Mouse (Mus musculus): ENCODE measurements around the gene Myadm. TPM values are rescaled to one million over a fixed set of nuclear protein-coding genes. Genes with fewer than 3 reads are reported as not detected.
"Not testable (repeated sequence)": the region's sequence is repeated elsewhere in the genome, so short reads cannot be mapped to it uniquely, and the experiment has no call there.

Gene Myadm
- polyA plus RNA-seq, 1 experiment from 2014 or later = 220 TPM

- Histone ChIP-seq H3K4me1 (ENCODE audit: control insufficient read depth in 2 of 2, insufficient read depth in 2 of 2, low read length in 2 of 2) (peaks cover 4 to 6% of the 10 kb centered on the region in 2 experiments; a peak in 3 of 4 replicates), H3K27me3 (ENCODE audit: control insufficient read depth, insufficient read depth, low read length) (no peaks in the 10 kb centered on the region), H3K4me3 (ENCODE audit: control insufficient read depth in 1 of 2, insufficient read depth in 1 of 2, low read depth in 1 of 2, low read length in 2 of 2) (no peak overlapping the region), H3K27ac (replicated peaks in 1 of 2; ENCODE audit: control insufficient read depth in 1 of 2, insufficient read depth in 1 of 2, low read depth in 2 of 2, low read length in 2 of 2) (no peak overlapping the region), H3K4me2 (ENCODE audit: low read length) (no peak overlapping the region), H3K9me3 (ENCODE audit: control insufficient read depth, low read length) (no peaks in the 10 kb centered on the region), H3K36me3 (ENCODE audit: control insufficient read depth, insufficient read depth, low read length) (no peaks in the 10 kb centered on the region), H3K9ac (ENCODE audit: low read length) (no peak overlapping the region)
- ATAC-seq (ENCODE audit: insufficient number of reproducible peaks, insufficient read depth, low FRiP score, low read depth) = no peak
- 63% methylated on average over 3 of the region's 3 CpGs for WGBS
These were observed 21.6 kb upstream of the Myadm start for GRCm38 (mm10) chr7:3267261-3267660.

GRCm38 (mm10) chr7:3267888-3268287, 21.0 kb upstream of the Myadm start:
- Histone ChIP-seq H3K4me1 (ENCODE audit: control insufficient read depth in 2 of 2, insufficient read depth in 2 of 2, low read length in 2 of 2) (peaks cover 4 to 6% of the 10 kb centered on the region in 2 experiments; a peak in 3 of 4 replicates), H3K4me3 (ENCODE audit: control insufficient read depth in 1 of 2, insufficient read depth in 1 of 2, low read depth in 1 of 2, low read length in 2 of 2) (no peak overlapping the region), H3K9ac (ENCODE audit: low read length) (no peak overlapping the region), H3K27me3 (ENCODE audit: control insufficient read depth, insufficient read depth, low read length) (no peaks in the 10 kb centered on the region), H3K4me2 (ENCODE audit: low read length) (no peak overlapping the region), H3K9me3 (ENCODE audit: control insufficient read depth, low read length) (no peaks in the 10 kb centered on the region), H3K27ac (replicated peaks in 1 of 2; ENCODE audit: control insufficient read depth in 1 of 2, insufficient read depth in 1 of 2, low read depth in 2 of 2, low read length in 2 of 2) (no peak overlapping the region), H3K36me3 (ENCODE audit: control insufficient read depth, insufficient read depth, low read length) (no peaks in the 10 kb centered on the region)
- WGBS = 56% methylated on average over 8 of the region's 8 CpGs
- no peak for ATAC-seq (ENCODE audit: insufficient number of reproducible peaks, insufficient read depth, low FRiP score, low read depth)

- ATAC-seq (ENCODE audit: insufficient number of reproducible peaks, insufficient read depth, low FRiP score, low read depth) = no peak
- no peak overlapping the region for H3K4me2 ChIP-seq (ENCODE audit: low read length)
- H3K36me3 ChIP-seq (ENCODE audit: control insufficient read depth, insufficient read depth, low read length) = no peaks in the 10 kb centered on the region
- H3K9me3 ChIP-seq (ENCODE audit: control insufficient read depth, low read length) = no peaks in the 10 kb centered on the region
- H3K27ac ChIP-seq (replicated peaks in 1 of 2; ENCODE audit: control insufficient read depth in 1 of 2, insufficient read depth in 1 of 2, low read depth in 2 of 2, low read length in 2 of 2) = no peak overlapping the region
- peaks cover 4 to 6% of the 10 kb centered on the region in 2 experiments; a peak in 3 of 4 replicates for H3K4me1 ChIP-seq (ENCODE audit: control insufficient read depth in 2 of 2, insufficient read depth in 2 of 2, low read length in 2 of 2)
- H3K4me3 ChIP-seq (ENCODE audit: control insufficient read depth in 1 of 2, insufficient read depth in 1 of 2, low read depth in 1 of 2, low read length in 2 of 2) = no peak overlapping the region
- no peaks in the 10 kb centered on the region for H3K27me3 ChIP-seq (ENCODE audit: control insufficient read depth, insufficient read depth, low read length)
- WGBS = 38% methylated on average over 3 of the region's 3 CpGs
- no peak overlapping the region for H3K9ac ChIP-seq (ENCODE audit: low read length)
These were observed 20.6 kb upstream of the Myadm start for GRCm38 (mm10) chr7:3268291-3268690.

GRCm38 (mm10) chr7:3272206-3272605, 16.7 kb upstream of the Myadm start:
- no peaks in the 10 kb centered on the region for H3K27me3 ChIP-seq (ENCODE audit: control insufficient read depth, insufficient read depth, low read length)
- no peaks in the 10 kb centered on the region for H3K9me3 ChIP-seq (ENCODE audit: control insufficient read depth, low read length)
- H3K36me3 ChIP-seq (ENCODE audit: control insufficient read depth, insufficient read depth, low read length) = no peaks in the 10 kb centered on the region
- no peak overlapping the region for H3K4me2 ChIP-seq (ENCODE audit: low read length)
- H3K9ac ChIP-seq (ENCODE audit: low read length) = no peak overlapping the region
- ATAC-seq (ENCODE audit: insufficient number of reproducible peaks, insufficient read depth, low FRiP score, low read depth) = no peak
- H3K4me3 ChIP-seq (ENCODE audit: control insufficient read depth in 1 of 2, insufficient read depth in 1 of 2, low read depth in 1 of 2, low read length in 2 of 2) = no peak overlapping the region
- H3K4me1 ChIP-seq (ENCODE audit: control insufficient read depth in 2 of 2, insufficient read depth in 2 of 2, low read length in 2 of 2) = peaks cover 0 to 2% of the 10 kb centered on the region in 2 experiments; a peak in 1 of 4 replicates
- 87% methylated on average over 9 of the region's 9 CpGs for WGBS
- H3K27ac ChIP-seq (replicated peaks in 1 of 2; ENCODE audit: control insufficient read depth in 1 of 2, insufficient read depth in 1 of 2, low read depth in 2 of 2, low read length in 2 of 2) = no peak overlapping the region

GRCm38 (mm10) chr7:3275455-3276170, 13.3 kb upstream of the Myadm start:
- peak; percentile 64 for ATAC-seq (ENCODE audit: insufficient number of reproducible peaks, insufficient read depth, low FRiP score, low read depth)
- no peaks in the 10 kb centered on the region for H3K27me3 ChIP-seq (ENCODE audit: control insufficient read depth, insufficient read depth, low read length)
- H3K4me3 ChIP-seq (ENCODE audit: control insufficient read depth in 1 of 2, insufficient read depth in 1 of 2, low read depth in 1 of 2, low read length in 2 of 2) = no peak overlapping the region
- H3K36me3 ChIP-seq (ENCODE audit: control insufficient read depth, insufficient read depth, low read length) = no peaks in the 10 kb centered on the region
- H3K4me2 ChIP-seq (ENCODE audit: low read length) = no peak overlapping the region
- H3K4me1 ChIP-seq (ENCODE audit: control insufficient read depth in 2 of 2, insufficient read depth in 2 of 2, low read length in 2 of 2) = peaks cover 8% of the 10 kb centered on the region in 2 experiments
- no peaks in the 10 kb centered on the region for H3K9me3 ChIP-seq (ENCODE audit: control insufficient read depth, low read length)
- H3K27ac ChIP-seq (replicated peaks in 1 of 2; ENCODE audit: control insufficient read depth in 1 of 2, insufficient read depth in 1 of 2, low read depth in 2 of 2, low read length in 2 of 2) = peak overlapping the region; percentile 79 to 80
- 36% methylated on average over 6 of the region's 6 CpGs for WGBS
- H3K9ac ChIP-seq (ENCODE audit: low read length) = no peak overlapping the region

- H3K27ac ChIP-seq (replicated peaks in 1 of 2; ENCODE audit: control insufficient read depth in 1 of 2, insufficient read depth in 1 of 2, low read depth in 2 of 2, low read length in 2 of 2); H3K4me3 ChIP-seq (ENCODE audit: control insufficient read depth in 1 of 2, insufficient read depth in 1 of 2, low read depth in 1 of 2, low read length in 2 of 2); H3K9ac ChIP-seq (ENCODE audit: low read length); H3K36me3 ChIP-seq (ENCODE audit: control insufficient read depth, insufficient read depth, low read length); ATAC-seq (ENCODE audit: insufficient number of reproducible peaks, insufficient read depth, low FRiP score, low read depth); H3K27me3 ChIP-seq (ENCODE audit: control insufficient read depth, insufficient read depth, low read length); H3K9me3 ChIP-seq (ENCODE audit: control insufficient read depth, low read length); H3K4me2 ChIP-seq (ENCODE audit: low read length): not testable (repeated sequence)
- peaks cover 14% of the 10 kb centered on the region in 2 experiments for H3K4me1 ChIP-seq (ENCODE audit: control insufficient read depth in 2 of 2, insufficient read depth in 2 of 2, low read length in 2 of 2)
- WGBS = 72% methylated on average over 4 of the region's 4 CpGs
These were observed 12.1 kb upstream of the Myadm start for GRCm38 (mm10) chr7:3276781-3277180.

- Histone ChIP-seq H3K4me1 (ENCODE audit: control insufficient read depth in 2 of 2, insufficient read depth in 2 of 2, low read length in 2 of 2) (peaks cover 14% of the 10 kb centered on the region in 2 experiments), H3K4me2 (ENCODE audit: low read length) (no peak overlapping the region), H3K4me3 (ENCODE audit: control insufficient read depth in 1 of 2, insufficient read depth in 1 of 2, low read depth in 1 of 2, low read length in 2 of 2) (no peak overlapping the region), H3K36me3 (ENCODE audit: control insufficient read depth, insufficient read depth, low read length) (no peaks in the 10 kb centered on the region), H3K9ac (ENCODE audit: low read length) (no peak overlapping the region), H3K9me3 (ENCODE audit: control insufficient read depth, low read length) (no peaks in the 10 kb centered on the region), H3K27ac (replicated peaks in 1 of 2; ENCODE audit: control insufficient read depth in 1 of 2, insufficient read depth in 1 of 2, low read depth in 2 of 2, low read length in 2 of 2) (peak overlapping the region; percentile 78 to 79), H3K27me3 (ENCODE audit: control insufficient read depth, insufficient read depth, low read length) (no peaks in the 10 kb centered on the region)
- no peak for ATAC-seq (ENCODE audit: insufficient number of reproducible peaks, insufficient read depth, low FRiP score, low read depth)
- 57% methylated on average over 5 of the region's 5 CpGs for WGBS
These were observed 8.7 kb upstream of the Myadm start for GRCm38 (mm10) chr7:3280080-3280653.
